Mouse (Mus musculus): ENCODE results near the gene Wdr48.

Gene Wdr48

GRCm38 (mm10) chr9:119894339-119895009 lies at the start of gene Wdr48:
Gene Wdr48, plus strand, starts transcription at chr9:119894878.
- DNase-seq (ENCODE audit: low read depth, low spot score): peak; percentile 99

- no peak for DNase-seq (ENCODE audit: low read depth, low spot score)
Observed at GRCm38 (mm10) chr9:119847187-119847586, 47.5 kb upstream of the Wdr48 start.

- no peak for DNase-seq (ENCODE audit: low read depth, low spot score)
Observed at GRCm38 (mm10) chr9:119848671-119849070, 46.0 kb upstream of the Wdr48 start.

GRCm38 (mm10) chr9:119849214-119849613 lies 45.5 kb upstream of the Wdr48 start:
- no peak for DNase-seq (ENCODE audit: low read depth, low spot score)

GRCm38 (mm10) chr9:119852347-119853030 lies 42.2 kb upstream of the Wdr48 start:
- peak; percentile 2 for DNase-seq (ENCODE audit: low read depth, low spot score)

GRCm38 (mm10) chr9:119853071-119853846 lies 41.4 kb upstream of the Wdr48 start:
- no peak for DNase-seq (ENCODE audit: low read depth, low spot score)

- DNase-seq (ENCODE audit: low read depth, low spot score): no peak
Observed at GRCm38 (mm10) chr9:119854170-119854569, 40.5 kb upstream of the Wdr48 start.

- DNase-seq (ENCODE audit: low read depth, low spot score): peak; percentile 34
Observed at GRCm38 (mm10) chr9:119887144-119887901, 7.4 kb upstream of the Wdr48 start.

- DNase-seq (ENCODE audit: low read depth, low spot score): no peak
Observed at GRCm38 (mm10) chr9:119888843-119889246, 5.8 kb upstream of the Wdr48 start.

GRCm38 (mm10) chr9:119889446-119889845 lies 5.2 kb upstream of the Wdr48 start:
- DNase-seq (ENCODE audit: low read depth, low spot score): no peak

- DNase-seq (ENCODE audit: low read depth, low spot score): peak; percentile 75
Observed at GRCm38 (mm10) chr9:119890692-119891091, 4.0 kb upstream of the Wdr48 start.

- no peak for DNase-seq (ENCODE audit: low read depth, low spot score)
Observed at GRCm38 (mm10) chr9:119893881-119894280, 797 bp upstream of the Wdr48 start.

GRCm38 (mm10) chr9:119895040-119895721 lies 503 bp downstream of the Wdr48 start:
- peak; percentile 72 for DNase-seq (ENCODE audit: low read depth, low spot score)

GRCm38 (mm10) chr9:119899446-119899845 lies 4.8 kb downstream of the Wdr48 start:
- no peak for DNase-seq (ENCODE audit: low read depth, low spot score)

GRCm38 (mm10) chr9:119902410-119903151 lies 7.9 kb downstream of the Wdr48 start:
- DNase-seq (ENCODE audit: low read depth, low spot score): no peak

GRCm38 (mm10) chr9:119908708-119909107 lies 14.0 kb downstream of the Wdr48 start:
- no peak for DNase-seq (ENCODE audit: low read depth, low spot score)

GRCm38 (mm10) chr9:119909931-119910330 lies 15.3 kb downstream of the Wdr48 start:
- no peak for DNase-seq (ENCODE audit: low read depth, low spot score)

GRCm38 (mm10) chr9:119913087-119913838 lies 18.6 kb downstream of the Wdr48 start:
- peak; percentile 32 for DNase-seq (ENCODE audit: low read depth, low spot score)

GRCm38 (mm10) chr9:119919858-119920257 lies 25.2 kb downstream of the Wdr48 start:
- no peak for DNase-seq (ENCODE audit: low read depth, low spot score)

GRCm38 (mm10) chr9:119923462-119923861 lies 28.8 kb downstream of the Wdr48 start:
- DNase-seq (ENCODE audit: low read depth, low spot score): no peak
